Mouse (Mus musculus) layer of hippocampus, adult 8-10 months (tissue): Measurements from ENCODE around the gene Rnf169. TPM values are rescaled to one million over a fixed set of nuclear protein-coding genes. Genes with fewer than 3 reads are reported as not detected.

Experiments used
- DNase-seq, 2 experiments: peaks; one replicate each; pipeline ENCODE4 v3.0.0; 2022; ENCODE audit warnings: low spot score in 2 of 2
- total RNA-seq, 4 experiments: library from RNA; stranded (reverse); gene quantifications; 2 replicates each; pipeline ENCODE4 v1.2.4; 2022

The Rnf169 gene
- total RNA-seq, result 10 to 100 TPM; 27.7 to 34.0 (median 29.0) TPM

DNA sequence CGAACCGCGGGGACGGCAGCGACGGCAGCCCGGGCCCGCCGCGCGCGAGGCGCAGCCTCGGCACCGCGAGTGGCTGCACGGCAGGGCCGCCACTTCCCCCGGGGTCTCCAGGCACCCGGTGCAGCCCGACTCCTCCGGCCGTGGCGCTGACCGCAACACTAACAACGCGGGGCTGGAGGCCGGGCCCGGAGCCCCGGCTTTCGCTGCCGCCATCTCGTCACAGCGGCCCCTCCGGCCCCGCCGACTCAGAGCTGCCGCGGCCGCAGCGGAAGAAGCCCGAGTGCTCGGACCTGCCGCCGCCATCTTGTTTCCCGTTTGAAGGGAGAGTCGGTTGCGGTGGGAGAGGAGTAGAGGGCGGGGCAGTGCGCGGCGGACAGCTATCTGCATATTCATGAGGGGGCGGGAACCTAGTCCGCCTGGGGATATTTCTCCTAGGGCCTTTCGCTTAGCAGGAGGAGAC lies at the start of gene Rnf169:
Gene Rnf169 (minus strand): TSS at position 317 of the 460 bp plus-strand sequence.
- peak; percentile 88 to 91 for DNase-seq

DNA sequence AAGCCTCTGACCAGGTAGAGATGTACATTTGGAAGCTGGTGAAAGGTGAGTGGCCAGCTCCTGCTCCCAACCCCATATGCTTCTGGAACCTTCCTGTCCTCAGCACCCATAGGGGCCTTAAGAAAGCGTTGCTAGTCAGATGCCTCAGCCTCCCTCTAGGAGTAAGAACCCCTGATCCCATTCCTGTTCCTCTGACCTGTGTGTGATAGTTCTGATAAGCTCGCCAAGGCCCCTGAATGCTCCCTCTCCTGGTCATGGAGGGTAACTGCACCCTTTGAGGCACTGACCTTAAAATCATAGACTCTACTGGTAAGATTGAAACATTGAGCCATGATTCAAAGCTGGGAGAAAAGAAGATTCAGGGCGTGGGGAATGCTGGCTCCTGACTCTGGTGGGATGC lies 49.1 kb upstream of the Rnf169 start:
- no peak for DNase-seq

DNA sequence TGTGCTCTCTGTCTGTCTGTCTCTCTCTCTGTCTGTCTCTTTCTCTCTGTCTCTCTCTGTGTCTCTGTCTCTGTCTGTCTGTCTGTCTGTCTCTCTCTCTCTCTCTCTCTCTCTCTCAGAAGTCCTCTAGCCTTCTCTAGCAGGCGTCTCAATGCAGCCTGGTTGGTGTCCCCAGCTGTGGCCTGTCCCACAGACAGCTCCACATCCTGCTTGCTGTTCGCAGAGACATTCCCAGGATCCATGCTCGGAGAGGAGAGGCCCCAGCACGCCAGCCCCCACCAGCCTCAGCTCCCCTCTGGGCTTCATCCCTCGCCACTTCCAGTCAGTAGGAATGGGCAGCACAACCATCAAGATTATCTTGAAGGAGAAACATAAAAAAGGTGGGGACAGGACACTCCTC lies 47.1 kb upstream of the Rnf169 start:
- no peak for DNase-seq

DNA sequence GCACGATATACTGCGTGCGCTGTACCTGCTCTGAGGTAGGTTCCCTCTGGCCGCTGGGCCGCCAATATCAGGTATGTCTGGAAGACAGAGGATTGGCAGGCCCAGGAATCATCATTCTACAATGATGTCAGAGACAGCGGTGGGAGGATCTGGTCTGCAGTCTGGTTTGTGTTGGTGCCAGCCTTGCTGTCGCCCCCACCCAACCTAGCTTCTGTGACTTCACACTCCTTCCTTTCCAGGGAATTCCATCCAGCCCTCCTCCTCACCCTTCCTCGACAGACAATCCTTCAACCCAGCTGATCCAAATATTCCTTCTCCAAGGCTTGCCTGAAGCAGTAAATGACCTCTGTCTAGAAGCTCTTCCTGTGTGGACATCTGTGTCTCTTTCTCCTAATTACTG lies 36.8 kb upstream of the Rnf169 start:
- DNase-seq, result no peak

DNA sequence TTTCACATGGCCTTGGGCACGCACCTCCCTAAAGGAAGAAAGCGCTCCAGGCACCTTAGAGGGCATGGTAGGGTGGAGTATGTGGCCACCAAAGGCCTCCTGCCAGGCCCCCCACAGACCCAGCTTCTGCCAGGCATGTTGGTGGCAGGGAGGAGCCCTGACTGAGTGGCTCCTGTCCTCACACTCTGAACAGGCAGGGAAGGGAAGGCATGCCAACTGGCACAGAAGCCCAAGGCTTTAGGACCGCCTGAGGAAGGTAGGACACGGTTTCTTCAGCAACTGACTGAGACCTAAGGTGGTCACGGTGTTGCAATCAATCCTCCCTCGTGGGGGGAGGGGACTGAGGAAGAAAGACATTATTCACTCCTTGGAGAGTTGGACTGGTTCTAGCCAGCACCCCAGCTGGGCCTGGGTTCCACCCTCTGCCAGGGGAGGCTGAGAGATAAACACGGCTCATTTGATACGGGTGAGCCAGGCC lies 33.9 kb upstream of the Rnf169 start:
- no peak for DNase-seq

DNA sequence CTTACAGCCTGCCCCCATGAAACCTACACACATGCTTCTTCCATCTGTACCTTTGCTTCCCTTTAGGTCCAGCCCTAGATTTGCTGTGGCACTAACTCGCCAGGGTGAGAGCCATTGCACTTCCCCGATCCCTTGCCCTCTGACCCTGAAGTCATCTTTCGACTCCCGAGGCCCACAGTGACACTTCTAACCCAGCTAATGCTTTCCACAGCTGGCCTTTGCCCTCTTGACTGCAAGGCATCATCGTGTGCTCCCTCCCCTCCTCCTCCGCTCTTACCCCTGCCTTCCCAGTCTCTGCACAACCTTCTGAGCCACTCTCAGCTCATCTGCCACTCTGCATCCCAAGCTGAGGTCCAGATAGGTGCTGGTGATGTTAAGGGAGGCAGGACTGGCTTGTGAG lies 32.3 kb upstream of the Rnf169 start:
- DNase-seq, result no peak

DNA sequence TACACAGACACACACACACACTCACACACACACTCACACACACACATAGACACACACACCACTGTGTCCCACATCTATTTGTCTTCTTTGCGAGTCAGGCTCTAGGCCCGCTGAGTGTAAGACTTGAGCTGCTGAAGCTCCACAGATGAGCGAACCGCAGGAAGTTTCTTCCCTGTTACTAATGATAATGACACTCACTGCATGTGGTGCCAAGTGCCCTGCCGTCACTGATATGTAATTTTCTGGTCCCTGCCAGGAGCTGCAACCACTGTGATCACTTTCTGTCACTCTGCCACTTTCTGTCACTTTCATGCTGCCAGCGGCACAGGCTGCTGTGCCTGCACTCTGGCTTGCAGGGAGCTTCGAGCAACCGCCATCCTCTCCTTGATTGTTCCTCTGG lies 31.8 kb upstream of the Rnf169 start:
- DNase-seq, result no peak

DNA sequence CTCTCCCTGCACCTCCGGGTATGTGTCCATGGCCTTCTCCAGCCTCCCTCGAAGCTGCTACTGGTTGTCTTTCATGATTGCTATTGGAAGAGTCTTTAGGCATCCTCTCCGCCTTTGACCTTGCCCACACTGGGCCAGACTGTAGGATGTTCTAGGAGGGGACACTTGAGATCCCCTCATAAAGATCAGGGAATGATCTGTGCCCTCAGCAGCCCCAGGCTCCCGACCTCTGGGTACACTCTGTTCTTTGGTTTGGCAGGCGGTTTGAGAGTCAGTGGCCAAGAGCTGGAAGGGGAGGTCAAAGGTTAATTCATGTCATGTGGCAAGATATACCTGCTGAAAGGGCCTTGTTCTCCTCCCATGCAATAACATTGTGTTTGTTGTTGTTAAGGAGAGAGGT lies 30.5 kb upstream of the Rnf169 start:
- no peak for DNase-seq

DNA sequence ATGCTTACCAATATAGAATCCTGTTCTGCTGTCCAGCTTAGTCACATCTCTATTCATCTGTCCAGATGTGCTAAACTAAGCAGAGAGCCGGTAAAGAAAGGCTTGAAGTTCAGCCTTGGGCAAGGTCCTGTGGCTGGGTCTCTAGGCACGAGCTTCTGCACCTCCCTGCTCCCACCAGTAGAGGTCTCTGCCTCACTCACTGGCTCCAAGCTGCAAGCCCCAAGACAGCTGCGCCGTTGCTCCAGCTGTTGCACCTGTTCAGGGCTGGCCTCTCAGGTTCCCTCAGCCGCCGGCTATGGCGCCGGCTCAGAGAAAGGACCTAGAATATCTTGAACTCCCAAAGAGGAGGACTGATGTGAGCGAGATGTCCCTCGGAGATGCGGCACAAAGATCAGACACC lies 29.4 kb upstream of the Rnf169 start:
- peak in 1 of 2 experiments; percentile 63 for DNase-seq

DNA sequence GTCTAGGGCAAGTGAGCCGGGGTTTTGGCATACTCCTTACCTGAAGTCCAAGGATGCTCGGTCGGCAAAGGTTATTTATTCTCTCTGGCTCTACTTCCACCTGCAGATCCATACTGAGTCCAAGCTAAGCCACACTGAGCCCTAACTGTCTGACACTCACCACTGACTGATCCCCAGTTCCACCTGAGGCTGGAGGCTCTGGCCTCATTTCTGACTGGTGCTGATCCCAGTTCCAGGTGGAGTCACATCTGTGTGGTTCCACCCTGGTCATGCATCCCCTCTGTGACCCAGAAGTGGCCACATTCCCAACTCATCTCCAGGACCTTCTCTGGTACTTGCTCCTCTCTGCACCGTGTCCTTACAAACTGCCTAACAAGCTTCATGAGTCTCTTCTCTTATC lies 28.5 kb upstream of the Rnf169 start:
- no peak for DNase-seq

DNA sequence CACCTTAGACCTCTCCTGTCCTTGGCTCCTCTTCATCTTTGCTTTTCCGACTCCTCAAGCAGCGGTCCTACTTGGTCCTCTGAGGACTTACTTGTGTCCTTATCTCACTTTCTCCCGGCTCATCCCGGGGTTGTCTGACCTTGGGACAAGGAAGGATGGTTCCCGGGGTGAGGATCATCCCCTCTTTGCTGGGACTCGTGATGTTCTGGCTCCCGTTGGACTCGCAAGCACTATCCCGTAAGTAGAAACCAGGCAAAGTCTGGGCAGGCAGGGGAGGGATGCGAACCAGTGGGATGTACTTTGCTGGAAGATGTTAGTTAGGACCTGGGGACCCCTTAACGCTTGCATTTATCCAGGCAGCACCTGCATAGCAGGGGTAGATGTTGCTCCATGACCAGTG lies 26.2 kb upstream of the Rnf169 start:
- no peak for DNase-seq

DNA sequence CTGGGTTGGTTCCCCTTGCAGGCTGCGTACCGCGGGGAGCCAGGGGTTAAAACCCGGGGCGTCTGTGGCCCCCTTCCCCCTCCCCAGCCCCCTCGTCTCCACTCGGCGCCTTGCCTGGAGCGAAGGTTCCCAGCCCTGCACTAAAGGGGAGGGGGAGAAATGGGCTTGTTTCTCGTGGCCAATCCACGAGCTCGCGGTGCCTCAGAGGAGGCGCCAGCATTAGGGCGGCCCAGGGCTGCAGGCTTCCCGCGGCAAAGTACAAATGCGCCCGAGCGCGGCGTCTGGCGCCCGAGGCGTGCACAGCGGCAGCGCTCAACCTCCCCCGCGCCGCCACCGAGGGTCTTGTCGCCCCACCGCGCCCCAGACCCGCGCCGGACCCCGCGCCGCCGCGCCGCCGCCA lies 25.5 kb upstream of the Rnf169 start, which contains the start of gene Chrdl2:
Gene Chrdl2 (plus strand): TSS at position 383 of the 400 bp plus-strand sequence.
- no peak for DNase-seq

DNA sequence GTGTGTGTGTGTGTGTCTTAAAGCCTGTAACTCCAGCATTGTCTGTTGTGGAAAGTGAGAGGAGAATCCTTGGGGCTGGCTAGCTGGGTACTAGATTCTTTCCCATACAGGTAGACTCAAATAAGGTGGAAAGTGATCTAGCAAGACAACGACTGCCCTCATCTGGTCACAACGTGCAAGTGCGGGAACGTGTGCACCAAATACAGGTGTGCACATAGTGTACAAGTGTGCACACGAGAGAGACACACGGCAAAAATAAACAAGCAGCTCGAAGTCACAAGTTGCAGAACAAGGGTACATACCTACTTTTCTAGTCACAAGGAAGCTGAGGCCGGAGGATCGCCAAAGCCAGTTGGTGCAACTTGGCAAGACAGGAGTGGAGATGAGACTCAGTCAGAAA lies 23.5 kb upstream of the Rnf169 start:
- DNase-seq, result no peak

DNA sequence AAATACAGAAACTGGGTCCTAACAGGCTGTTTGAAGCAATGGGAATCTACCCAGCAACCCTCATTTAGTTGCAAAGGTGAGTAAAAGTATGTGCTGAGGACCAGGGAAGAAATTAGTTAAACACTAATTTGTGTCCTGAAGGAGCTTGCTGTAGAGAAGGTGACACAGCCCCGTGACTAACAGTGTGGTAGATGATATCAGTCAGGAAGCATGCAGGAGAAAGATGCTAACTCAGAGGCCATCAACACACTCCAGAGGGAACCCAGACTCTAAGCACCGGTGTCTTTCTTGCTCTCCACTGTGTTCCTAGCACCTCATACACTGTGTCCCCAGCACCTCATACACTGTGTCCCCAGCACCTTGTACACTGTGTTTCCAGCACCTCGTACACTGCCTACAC lies 18.4 kb upstream of the Rnf169 start:
- DNase-seq, result no peak

DNA sequence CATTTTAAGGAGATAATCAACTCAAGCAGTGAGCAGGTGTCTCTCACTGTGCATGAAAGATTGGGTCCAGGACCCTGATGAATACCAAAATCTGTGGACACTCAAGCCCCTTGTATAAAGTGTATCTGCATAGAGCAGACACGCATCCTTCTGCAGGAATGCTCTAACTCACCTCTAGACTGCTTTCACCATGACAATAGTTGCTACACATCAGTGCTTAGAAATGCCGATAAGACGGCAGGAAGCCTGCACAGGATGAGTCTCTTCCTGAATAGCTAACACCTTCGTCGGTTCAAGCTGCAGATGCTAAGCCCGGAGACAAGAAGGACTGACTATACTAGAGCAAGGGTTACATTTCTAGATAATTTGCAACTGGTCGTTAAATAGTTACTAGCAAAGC lies 14.9 kb upstream of the Rnf169 start:
- DNase-seq, result no peak

DNA sequence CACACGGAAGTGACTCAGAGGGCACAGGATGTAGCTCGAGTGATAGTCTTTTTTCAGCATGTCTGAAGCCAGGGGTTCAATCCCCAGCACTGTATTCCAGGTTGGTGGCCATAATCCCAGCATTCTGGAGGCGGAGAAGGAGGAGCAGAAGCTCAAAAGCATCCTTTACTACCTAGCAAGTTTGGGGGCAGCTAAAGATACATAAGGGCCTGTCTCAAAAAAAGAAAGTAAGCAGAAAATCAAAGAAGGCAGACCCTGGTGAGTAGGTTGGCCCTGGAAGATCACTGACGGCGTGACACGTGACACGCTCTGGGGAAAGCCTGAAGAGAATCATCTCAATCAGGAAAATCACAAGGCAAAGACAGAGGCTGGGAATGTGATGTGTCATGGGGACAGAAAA lies 12.9 kb upstream of the Rnf169 start:
- DNase-seq, result no peak

DNA sequence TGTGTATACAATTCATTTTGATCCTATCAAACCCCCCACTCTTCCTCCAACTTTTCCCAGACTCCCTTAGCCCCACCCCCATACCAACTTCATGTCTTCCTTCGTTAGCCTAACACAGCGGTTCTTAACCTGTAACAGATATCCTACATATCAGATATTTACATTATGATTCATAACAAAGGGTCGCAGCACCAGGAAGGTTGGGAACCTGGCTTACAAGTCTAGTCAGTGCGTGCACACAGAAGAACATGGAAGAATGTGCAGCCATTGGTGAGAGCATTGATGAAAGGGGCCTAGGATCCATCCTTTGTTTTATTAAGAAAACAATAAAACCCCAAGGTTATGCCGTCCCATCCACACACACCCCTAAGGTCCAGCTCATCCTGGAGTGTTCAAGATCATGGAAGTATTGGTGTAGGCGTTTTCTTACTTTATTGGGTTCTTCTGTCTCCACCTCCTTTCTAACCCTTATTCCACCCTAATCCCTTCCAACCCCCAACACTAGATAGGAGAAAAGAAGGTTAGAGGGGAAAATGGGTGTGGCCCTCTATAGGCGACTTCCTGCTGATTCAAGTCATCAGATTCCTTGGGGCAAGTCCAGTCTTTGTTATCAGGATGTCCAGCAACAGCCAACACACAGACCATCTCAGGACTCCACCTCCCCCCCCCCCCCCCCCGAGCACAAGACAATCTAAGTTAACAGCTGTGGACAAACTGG lies 10.9 kb upstream of the Rnf169 start:
- no peak for DNase-seq

DNA sequence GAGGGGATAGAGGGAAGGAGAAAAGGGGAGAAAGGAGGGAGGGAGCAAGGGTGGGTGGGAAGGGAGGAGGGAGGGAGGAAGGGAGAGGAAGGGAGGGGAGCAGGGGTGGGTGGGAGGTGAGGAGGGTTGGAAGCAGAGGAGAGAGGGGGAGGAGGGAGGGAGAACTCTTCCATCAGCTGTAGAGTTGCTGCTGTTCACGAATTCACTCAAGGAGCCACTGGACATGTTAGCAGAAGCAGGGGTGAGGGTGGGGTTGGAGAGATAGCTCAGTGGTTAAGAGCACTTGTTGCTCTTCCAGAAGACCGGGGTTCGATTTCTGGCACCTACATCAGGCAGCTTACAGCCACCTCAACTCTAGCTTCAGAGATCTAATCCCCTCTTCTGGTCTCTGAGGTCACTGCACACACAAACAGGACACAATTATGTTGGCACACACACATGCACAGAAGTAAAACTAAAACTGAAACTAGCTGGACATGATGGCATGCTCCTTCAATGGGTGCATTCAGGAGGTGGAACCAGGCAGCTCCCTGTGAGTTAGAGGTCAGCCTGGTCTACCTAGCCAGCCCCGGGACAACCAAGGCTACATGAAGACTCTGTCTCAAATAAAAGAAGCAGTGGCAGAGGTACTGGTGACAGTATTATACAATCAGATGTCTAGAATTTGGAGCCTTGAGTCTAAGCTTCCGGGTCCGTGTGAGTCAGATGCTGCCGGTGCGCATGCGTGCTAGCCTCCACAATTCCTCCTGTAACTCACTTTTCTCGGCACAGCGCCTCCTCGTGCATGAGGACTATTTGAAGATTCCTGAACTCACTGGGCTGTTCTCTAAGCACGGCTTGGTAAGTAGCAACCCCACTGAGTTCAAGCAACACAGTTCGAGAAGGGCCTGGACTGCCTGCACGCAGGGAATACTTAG lies 9.9 kb upstream of the Rnf169 start:
- no peak for DNase-seq

DNA sequence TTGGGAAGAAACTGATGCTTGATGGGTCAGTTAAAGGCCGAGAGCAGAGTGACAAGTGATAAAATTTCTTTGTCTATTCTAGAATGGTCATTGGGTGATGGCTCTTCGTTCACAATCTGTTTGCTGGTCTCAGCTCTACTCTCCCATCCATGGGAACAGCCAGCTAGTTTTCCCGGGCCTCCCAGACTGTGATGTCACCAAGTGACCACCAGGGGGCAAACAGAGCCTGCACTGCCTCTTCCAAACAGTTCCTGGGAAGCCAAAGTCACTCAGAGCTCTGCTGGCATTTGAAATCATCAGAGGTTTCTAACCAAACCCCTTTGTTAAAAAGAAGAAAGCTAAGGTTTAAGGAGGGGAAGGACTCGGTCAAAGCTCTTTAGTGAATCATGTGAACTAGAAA lies 8.5 kb upstream of the Rnf169 start:
- peak; percentile 50 to 73 for DNase-seq

DNA sequence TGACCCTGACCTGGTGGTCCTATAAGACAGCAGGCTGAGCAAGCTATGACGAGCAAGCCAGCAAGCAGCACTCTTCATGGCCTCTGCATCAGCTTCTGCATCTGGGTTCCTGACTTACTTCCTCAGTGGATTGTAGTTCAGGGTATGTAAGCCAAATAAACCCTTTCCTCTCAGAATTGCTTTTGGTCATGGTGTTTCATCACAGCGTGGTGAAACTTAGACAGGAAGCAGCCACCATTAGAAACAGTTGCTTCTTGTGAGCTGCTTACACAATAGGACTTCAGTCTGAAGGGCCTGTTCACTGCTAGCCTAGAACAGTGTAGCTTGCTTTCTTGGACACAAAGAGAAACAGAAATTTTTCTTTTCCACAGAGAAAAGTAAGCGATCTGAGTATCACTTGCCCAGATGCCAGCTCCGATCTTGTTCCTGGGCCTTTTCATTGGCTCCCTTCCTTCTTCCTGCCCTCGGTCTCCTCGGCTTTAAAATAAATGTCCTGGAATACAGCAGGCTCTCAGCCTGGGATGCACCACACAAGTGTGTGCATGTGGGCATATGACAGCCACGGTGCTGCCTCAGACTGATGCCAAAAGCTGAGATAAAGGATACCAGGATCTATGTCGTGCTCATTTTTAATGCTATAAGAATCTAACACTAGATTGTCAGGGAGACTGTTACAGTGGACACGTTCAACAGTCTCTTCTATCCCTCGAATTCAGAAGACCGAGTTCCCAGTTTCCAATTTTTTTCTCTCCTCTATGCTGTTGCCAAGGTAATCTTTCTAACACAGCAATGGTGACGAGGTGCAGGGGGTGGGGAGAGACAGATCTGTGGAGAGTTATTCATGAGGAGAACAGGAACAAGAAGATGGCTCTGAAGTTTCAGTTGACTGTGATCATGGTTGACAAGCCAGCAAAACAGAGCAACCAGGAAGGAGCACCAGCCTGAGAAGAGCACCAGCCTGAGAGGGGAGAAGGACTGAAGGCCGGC lies 2.3 kb upstream of the Rnf169 start:
- peak; percentile 43 to 48 for DNase-seq

DNA sequence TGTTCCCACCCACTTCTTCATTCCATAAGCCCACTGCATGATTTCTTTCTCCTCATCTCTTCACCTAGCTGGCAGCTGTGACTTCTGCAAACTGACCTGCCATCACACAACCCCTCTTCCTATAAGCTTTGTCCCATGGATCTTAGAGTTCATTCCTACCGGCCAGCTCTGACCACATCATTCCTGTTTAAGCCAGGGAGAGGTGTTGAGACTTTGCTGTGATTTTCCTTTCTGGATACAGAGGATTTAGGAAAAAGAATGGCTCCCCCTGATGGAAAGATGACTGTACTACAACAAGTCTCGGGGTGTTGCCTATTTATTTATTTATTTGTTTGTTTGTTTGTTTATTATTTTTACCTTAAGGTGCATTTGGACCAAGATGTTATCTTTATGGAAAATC lies 1.1 kb upstream of the Rnf169 start:
- no peak for DNase-seq
